Mouse (Mus musculus): ENCODE measurements around the gene Ankrd55.

Ankrd55 gene

DNA sequence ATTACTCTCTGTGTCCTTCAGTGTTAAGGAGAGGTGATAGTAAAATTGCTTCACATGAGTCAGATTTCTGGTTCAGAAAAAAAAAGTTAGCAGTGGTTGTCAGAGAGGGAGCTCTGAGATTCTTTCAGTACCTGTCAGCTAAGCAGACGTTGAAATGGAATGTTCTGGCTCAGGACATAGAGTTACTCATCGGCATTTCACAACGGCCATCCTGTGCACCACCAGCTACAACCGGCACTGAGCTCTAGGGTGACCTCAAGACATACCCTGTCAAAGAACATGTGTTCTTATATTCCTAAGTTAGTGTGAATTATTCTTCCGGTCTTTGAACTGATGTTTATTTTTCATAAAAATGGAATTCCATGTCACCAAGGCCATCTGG is 55.4 kb downstream of the Ankrd55 start:
- no peak for DNase-seq (ENCODE audit: low spot score)

DNA sequence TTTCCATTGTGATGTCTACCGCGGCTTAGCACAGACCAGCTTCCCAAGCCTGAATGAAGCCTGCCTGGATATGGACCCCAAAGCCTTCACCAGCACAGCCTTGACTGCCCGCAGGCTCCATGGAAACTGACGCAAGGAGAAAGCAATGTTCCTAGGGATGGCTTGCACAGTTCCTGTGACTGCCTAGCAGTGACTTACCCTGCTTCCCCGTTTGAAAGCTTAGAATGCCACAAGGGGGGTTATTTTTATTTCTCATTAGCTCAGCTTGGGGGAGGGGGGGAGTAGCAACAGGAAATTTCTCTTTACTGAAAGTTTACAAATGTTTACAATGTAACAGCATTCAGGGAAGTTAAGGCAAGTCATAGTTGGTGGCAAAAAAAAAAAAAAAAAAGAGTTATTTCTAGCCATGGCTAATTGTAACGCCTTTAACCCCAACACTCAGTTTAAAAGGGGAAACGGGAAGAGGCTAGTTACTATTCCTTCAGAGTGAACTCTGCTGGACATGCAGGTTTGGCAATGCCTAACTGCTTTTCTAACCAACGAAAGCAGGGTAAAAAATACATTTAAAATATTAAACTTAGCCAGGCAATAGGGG is 56.1 kb downstream of the Ankrd55 start:
- DNase-seq (ENCODE audit: low spot score): no peak

DNA sequence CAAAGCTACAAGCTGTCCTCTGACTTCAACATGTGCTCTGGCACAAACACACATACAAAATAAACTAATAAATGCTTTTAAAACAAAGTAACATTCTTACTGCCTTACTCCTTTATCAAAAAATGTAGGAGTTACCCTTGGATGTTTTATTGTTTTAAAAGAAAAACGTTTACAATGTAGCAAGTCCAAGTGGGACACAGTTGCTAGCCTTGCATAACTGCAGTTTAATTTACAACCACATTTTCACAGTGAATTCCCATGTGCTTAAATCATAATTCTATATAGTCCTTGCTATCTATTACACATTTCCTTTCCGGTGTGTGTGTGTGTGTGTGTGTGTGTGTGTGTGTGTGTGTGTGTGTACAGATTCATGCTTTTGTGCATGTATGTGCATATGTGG is 57.3 kb downstream of the Ankrd55 start:
- no peak for DNase-seq (ENCODE audit: low spot score)

DNA sequence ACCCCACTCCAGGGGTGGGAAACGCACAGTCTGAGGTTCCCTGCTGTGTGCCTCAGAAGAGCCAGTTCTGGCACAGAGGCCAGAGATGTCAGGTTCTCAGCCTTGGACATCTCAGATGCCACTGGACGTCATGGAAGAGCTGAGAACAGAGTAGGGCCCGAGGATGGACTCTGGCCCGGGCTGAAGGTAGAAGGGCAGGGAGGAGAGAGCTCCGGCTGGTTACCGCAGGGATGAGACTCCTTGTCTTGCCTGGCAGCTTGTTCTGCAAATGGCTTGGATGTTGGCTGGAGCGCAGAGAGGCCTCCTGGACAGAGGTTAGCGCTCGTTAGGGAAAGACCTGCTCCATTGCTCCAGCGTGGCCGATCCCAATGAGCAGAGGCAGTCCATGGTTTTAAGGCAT is 57.8 kb downstream of the Ankrd55 start:
- DNase-seq (ENCODE audit: low spot score): no peak

DNA sequence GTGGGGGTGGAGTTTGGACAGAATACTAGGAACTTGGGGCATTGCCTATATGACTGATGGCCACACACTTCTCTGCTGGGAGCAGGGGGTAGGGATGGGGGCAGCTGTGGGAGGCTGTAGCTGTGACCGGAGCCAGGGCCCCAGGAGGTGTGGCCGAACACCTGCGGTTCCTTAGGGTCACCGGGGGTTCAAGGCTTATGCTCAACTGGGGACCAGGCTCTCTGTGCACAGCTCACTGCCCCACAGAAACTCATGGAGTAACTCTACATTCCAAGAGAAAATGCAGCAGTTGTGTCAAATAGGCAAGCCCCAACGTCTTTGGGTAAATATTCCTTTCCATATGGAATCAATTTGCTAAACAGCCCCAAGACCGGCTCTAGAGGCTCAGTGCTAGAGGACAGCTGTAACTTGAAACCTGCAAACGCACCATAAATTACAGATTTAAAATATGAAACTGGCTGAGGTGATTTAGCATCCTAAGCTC is 58.5 kb downstream of the Ankrd55 start:
- DNase-seq (ENCODE audit: low spot score): no peak

DNA sequence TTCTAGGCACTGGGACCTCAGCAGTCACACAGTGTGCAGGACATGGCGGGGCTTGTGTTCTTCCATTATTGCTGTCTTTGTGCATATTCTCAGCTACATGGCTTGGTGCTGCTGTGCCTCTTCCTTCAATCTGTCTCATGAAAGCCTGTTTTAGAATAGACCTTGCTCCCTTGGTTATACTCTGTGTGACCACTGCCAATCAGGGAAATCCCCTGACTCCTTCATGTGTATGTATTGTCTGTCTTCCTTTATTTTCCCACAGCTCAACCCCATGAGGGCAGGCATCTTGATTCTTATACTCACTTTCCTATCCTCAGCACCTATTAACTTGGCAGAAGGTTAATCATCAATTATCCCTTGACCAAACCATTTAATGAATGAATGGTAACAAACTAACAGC is 60.0 kb downstream of the Ankrd55 start:
- DNase-seq (ENCODE audit: low spot score): no peak

DNA sequence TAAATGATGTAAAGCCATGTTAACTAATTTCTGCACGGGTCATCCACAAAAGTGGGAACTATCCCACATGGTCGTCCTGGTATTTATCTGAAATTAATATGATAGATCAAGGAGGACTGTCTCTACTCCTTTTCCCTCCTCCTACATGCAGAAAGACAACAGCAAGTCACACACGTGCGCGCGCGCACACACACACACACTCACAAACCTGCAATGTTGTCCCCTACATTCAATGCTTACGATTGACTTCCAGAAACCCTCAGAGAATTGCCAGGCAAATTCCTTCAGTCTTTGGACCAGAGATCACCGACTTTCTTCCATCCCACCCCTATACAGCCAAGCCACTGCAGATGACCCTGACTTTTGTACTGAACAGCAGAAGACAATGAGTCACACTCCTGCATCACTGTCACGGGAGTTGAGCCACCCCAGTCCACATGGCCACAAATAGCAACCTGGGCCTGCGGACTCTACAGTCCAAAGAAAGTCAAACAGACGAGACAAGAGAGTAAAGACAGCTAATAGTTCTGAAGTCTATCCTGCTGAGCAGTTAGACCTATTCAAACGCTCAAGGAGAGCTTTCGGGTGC is 60.7 kb downstream of the Ankrd55 start:
- DNase-seq (ENCODE audit: low spot score): no peak

DNA sequence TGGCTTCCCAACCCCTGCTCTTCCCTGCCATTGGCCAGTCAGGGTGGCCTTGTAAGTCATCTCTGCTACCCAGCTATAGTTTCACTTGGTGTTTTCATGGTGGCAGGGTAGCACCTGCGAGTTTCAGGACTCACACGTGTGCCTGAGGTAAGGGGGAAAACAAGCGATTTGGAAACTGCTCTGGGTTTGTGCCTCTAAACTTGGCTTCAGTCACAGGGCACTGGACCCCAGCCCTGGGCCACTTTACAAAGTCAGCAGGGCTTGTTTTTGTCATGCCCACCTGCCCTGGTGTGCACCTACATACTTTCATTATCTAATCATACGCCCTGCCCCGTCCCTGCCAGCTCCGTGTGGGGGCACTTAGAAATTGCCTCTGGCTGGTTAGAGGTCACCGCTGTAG is 61.2 kb downstream of the Ankrd55 start:
- no peak for DNase-seq (ENCODE audit: low spot score)

DNA sequence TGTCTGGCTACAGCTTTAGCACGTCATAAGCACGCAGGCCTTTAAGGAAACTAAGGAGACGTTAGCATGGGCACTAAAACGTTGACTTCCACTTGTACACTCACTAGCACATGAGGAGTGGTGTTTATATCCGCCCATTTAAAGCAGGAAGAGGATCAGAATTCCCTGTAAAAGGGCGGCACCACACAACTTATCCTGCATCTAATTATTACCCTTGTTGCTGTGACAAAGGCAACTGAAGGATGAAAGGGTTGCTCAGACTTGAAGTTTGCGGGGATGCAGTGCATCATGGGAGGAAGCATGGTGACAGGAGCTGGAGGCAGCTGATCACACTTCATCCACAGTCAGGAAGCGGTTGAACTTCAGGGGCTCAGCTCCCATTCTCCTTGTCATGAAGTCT is 63.7 kb downstream of the Ankrd55 start:
- no peak for DNase-seq (ENCODE audit: low spot score)

DNA sequence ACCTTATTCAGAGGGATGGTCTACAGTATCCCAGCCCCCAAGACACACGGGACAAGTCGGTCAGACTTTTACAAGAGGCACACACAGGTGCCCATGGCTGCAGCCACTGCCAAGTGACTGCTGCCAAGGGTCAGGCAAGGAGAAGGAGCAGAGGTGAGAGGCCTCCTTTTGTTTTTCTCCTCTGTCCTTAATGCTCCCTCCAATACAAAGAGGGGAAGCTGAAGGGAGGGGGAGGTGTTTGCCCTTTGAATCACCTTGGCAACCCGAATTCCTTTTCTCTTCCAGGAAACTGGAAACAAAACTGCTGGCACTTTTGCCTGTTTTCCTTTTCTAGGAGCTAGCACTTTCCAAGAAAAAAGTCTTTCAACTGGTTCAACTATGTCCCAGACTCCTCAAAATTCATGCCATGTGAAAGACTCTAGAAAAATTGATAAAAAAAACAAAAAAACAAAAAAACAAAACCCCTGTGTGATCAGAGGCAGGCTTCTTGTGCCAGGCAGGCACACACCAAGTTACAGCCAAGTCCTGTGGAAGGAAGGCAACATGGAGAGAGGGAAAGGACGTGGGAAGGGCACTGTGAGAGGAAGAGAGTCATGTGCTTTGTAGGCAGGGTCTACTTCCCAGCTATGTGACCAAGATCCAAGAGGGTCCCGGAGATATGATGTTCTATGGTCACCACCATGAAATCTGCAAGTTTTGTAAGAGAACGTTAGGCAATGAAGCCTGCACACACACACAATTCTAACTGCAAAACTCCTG is 66.0 kb downstream of the Ankrd55 start:
- DNase-seq (ENCODE audit: low spot score): no peak

DNA sequence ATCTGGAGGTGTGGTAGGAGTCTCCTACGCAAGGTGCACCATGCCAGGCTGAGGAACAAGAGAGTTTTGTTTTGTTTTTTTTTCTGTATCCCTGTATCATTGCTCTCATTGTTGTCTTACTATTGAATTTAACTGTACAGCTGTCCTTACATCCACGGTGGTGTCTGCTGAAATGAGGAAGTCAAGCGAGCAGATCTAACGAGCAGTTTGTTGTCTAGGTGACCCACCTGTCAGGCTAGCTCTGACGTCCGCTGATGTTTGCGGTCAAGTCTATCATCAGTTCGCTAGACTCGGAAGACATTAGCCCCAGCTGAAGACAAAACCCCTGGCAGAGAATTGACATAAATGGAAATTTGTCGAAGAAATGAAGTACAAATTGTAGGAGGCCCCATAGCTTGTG is 66.7 kb downstream of the Ankrd55 start:
- DNase-seq (ENCODE audit: low spot score): no peak

DNA sequence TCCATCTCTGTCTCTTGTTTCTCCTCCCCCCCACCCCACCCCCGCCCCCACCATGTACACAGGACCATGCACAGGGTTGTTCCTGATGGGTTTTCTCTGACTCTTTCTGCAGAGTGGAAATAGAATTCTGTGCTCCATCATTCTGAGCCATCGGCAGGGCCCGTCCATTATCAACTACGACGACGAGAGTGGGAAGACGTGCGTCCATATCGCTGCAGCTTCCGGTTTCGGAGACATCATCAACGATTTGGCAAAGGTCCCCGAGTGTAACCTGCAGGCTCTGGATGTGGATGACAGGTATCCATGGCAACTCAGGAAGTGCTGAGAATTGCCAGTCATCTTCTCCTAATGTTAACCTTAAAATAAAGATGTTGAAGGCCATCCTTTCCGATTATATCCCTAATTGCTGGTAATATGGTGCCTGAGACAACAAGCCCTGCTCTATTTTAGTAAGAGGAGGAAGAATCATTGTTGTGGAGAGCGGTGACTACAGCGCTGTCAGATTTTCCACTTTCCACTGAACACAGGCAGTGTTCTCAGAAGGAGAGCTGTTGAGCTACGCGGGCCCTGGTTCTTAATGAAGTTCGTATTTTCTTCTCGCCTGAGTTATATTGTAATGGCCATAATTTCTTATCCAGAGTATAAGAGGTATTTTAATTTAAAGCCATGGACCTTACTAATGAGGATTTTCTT is 67.7 kb downstream of the Ankrd55 start:
- no peak for DNase-seq (ENCODE audit: low spot score)

DNA sequence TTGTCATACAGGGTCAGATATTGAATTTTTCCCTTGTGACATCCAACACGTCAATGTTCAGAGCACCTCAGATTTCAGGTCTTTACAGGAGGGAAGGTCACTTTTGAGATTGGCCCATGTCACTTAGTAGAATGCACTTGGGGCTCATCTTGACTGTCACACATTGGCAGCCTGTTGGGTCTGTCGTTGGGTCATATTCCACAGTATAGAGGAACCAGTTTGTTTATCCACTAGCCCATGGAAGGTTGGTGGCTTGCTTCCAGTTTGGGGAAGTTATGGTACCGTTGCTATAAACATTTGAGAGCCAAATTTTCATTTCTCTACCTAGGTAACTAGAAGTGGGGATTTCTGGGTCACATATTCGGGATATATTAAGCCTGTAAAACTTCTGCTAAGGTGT is 73.3 kb downstream of the Ankrd55 start:
- no peak for DNase-seq (ENCODE audit: low spot score)

DNA sequence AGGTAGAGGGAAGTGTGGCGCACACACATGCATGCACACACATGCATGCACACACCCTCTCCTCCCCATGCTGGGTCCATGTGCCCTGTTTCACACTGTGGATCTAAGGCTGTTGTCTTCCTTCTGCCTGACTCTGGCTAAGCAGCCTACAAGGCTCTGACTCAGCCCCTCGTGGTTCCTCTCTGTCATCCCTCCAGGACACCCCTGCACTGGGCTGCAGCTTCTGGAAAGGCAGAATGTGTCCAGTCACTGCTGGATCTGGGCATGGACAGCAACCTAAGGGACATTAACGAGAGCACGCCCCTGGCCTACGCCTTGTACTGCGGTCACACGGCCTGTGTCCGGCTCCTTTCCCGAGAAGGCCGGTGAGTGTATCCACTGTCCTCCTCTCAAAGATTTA is 75.0 kb downstream of the Ankrd55 start:
- no peak for DNase-seq (ENCODE audit: low spot score)

DNA sequence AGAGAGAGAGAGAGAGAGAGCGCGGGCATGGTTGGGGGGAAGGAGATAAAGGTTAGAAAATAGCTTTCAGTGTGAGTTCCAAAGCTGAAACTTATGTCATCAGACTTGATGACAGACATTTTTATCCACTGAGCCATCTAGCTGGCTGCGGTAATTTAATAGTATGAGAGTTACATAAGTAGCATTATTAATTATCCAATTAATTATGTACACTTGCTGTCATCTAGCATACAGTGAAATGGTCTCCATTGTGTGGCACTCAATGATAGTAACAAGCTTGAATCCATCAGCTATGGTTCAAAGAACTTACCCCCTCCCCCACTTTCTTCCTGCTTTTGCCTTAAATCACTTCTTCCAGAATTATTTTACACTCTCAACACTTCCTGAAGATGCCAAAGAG is 75.5 kb downstream of the Ankrd55 start:
- no peak for DNase-seq (ENCODE audit: low spot score)

DNA sequence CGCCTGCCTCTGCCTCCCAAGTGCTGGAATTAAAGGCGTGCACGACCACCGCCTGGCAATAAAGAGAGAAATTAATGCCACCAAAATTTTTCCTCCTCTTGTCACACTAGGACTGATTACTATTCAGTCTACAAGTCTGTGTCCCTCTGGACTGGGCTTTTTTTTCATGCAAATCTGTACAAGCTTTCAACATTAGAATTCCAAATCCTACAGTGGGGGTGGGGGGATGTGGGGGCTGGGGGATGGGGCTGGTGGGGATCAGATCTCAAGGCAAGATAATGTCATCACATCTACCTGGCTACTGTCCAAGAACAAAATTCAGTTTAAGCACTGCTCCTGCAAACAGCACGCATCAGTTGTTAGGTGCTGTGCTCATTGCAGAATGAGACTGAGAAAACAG is 76.4 kb downstream of the Ankrd55 start:
- no peak for DNase-seq (ENCODE audit: low spot score)

DNA sequence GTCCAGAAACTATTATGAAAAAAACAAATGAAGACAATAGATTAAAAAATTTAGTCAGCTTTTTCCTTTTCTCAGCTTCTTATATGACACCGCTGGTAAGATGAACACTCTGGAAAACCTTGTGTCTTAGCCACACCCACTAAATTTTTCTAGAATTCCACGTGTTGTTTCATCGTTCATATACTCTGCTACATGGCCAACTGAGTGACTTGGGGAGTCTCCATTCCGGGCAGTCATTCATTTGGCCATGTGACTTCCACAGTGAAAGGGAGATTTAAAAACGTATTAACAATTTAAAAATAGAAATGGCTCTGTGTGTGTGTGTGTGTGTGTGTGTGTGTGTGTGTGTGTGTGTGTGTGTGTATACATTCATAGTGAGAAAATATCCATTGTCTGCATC is 77.1 kb downstream of the Ankrd55 start:
- no peak for DNase-seq (ENCODE audit: low spot score)

DNA sequence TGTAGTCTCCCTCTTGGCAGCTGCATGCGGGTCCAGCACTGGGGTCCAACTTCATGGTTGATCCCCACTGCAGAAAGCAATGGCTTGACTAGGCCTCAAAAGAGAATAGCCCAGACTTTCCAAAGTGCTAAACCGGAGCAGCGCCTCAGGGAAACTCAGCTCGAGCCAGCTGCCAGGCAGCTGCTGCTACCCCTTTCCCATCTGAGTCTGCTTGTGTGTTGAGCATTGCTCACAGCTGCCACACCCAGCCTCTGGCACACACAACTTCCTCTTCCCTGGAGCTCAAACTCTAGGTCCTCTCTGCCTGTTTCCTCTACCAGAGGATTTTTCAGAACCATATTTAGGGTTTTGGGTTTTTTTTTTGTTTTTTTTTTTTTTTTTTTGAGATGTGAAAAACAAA is 77.5 kb downstream of the Ankrd55 start:
- DNase-seq (ENCODE audit: low spot score): peak; percentile 67

DNA sequence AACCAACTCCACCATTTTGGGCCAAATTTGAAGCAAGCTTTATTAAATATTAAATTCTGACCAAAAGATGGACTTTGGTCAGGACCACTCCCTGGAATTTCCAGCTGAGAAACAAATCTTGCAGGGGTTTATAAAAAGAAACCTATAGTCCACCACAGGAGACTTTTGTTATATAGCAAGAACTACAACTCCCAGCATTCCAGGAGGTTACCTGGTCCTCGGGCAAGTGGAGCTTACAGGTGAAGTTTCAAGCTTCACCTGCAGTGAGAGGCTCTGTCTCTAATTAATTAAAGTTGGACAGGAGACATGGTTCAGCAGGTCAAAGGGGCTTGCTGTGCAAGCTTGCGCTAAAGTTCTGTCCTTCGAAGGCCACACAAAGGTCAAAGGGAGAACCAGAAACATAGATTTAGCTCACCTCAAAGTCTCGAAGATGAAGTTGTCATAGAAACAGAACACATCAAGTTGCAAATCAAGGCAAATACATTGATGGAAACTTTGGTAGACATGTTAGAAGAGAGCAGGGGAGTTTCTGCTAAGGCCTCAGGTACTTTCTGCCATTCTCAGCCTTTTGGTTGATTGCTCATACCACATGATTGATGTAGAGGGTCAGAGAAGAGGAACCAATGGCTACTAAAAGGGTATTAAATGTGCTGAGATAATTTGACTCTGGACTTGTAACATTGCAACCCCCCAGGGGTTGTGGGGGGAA is 78.2 kb downstream of the Ankrd55 start:
- DNase-seq (ENCODE audit: low spot score): no peak

DNA sequence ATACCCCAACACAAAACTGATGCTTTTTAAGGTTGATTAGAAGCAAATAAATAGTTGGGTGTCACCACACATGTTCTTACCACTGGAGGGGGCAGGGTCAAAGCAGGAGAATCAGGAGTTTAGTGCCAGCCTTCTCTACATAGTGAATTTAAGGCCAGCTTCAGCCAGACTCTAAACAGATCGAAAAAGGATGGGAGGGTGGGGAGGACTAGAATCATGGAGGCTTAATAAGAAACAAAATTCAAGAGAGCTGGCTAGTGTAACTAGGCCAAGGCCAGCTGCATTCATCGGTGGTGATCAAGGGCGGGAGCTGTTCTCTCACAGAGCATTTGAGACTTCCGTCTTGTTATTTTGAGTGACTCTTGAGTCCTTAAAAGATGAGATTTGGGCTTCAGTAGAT is 83.5 kb downstream of the Ankrd55 start:
- no peak for DNase-seq (ENCODE audit: low spot score)

DNA sequence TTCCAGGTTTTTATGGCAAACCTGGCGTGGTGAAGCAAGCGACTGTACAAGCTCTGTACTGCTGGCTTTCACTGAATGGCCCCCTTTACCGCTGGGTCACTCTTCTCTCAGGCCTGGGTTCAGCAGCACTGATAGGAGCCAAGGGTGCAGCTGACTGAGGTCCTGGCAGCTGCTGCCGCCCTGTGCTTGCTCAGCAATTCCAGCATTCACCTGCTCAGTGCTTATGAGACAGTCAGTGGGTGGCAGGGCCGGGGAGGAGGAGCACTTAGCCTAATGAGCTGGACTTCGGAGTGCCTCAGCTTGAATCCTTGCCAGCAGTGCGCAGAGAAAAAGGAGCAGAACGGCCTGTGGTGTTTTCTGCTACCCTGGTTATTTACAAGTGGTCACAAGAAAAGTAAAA is 87.5 kb downstream of the Ankrd55 start:
- DNase-seq (ENCODE audit: low spot score): peak; percentile 43

DNA sequence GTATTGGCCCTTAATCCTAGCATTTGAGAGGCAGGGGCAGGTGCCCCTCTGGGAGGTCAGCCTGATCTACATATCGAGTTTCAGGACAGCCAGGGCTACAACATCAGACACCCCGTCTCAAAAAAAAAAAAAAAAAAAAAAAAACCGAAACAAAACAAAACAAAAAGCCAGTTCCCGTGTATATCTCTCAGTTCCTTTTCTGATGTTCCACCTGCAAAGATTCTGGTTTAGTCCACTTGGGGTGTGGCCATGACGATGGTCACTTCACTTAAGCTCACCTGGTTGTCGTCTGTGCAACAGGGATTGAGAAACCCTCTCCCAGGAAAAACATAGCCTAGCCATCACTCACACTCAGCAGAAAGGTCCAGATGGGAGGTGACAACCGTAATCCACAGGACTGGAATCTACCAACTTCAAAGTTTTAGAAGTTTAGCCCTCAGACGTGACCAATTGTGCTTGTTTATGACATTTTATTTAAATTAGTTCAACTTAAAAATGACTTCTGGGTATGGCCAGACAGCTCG is 90.6 kb downstream of the Ankrd55 start:
- DNase-seq (ENCODE audit: low spot score): no peak

Data from lung, postnatal 25 days (tissue).